Mouse (Mus musculus) embryo, embryonic 11.5 days (tissue): Measurements from ENCODE around the gene Fat1.
"Not testable (repeated sequence)": the region's sequence is repeated elsewhere in the genome, so short reads cannot be mapped to it uniquely, and the experiment has no call there.

ENCODE experiments used
- DNase-seq: peaks from one replicate; pipeline ENCODE4 v3.0.0-alpha.2; 2012; ENCODE audit warnings: low read depth, low spot score

Fat1 gene

DNA sequence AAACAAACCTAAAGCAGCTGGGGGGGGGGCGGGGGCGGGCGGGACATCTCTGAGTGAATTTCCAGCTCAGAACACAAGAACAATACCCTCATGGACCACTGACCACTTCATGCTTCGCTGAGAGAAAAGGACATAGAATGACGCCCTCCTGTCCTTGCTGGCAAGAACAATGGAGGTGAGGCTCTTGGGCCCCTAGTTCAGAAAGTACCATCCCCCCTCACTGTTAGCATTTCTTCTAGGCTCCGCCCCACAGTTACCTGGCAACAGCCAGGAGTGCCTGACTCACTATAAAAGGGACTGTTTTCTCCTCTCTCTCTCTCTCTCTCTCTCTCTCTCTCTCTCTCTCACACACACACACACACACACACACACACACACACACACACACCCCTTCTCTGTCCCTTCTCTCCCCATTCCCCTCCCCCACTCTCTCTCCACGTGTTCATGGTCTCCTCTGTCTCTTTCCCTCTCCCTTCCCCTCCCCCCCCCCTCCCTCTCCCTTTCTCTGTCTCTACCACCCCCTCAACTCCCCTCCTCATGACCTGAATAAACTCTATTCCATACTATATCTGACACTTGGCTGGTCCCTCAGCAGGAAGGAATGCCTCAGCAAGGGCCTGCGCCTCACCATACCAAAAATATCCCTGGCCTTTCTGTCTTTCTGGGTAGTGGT lies 129.1 kb downstream of the Fat1 start:
- no peak for DNase-seq

DNA sequence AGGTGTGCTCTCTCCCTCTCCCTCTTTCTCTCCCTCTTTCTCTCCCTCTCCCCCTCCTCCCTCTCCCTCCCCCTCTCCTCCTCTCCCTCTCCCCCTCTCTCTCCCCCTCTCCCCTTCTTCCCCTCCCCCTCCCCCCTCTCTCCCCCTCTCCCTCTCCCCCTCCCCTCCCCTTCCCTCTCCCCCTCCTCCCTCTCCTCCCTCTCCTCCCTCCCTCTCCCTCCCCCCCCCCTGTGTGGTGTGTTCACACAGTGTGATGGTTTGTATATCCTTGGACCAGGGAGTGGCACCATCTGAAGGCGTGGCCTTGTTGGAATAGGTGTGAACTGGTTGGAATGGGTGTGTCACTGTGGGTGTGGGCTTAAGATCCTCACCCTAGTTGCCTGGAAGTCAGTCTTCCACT lies 130.1 kb downstream of the Fat1 start:
- not testable (repeated sequence) for DNase-seq

DNA sequence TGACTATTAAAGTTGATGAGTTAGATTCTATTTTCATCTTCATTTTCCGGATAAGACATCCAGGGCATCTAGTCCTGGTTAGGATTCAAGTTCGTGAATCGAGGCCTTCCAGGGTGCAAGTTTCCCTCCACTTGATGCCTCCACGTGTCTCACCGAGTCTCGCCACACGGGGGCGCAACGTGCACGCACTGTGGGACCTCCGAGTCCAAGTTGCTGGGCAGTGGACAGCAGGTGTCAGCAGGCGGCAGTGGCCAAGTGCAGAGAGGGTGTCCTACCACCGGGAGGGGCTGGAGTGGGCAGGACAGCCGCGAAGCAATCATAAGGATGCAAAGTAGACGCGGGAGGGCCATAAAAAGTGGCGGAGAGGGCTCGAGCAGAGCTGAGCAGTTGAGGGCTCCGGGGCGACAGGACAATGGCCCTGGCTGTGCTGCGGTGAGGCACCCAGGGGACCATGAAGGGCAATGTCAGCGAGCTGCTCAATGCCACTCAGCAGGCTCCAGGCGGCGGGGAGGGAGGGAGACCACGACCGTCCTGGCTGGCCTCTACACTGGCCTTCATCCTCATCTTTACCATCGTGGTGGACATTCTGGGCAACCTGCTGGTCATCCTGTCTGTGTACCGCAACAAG lies 133.6 kb downstream of the Fat1 start, which contains the start of gene Mtnr1a:
Gene Mtnr1a (plus strand): TSS at position 379 of the 628 bp plus-strand sequence.
- peak; percentile 79 for DNase-seq

DNA sequence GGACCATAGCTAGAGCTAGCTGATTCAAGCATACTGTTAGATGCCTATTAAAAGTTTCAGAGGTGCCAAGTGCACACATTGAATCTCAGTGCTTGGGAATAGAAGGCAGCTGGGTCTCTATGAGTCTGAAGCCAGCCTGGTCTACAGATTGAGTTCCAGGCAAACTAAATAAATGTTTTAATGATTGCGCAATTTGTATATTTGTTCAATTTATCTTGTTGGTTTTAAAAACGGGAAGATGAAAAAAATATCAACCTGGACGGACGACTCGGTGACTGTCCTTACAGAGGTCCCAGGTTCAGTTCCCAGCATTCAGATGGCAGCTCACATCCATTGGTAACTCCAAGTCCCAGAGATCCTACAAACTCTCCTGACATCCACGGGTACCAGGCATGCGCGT lies 135.7 kb downstream of the Fat1 start:
- DNase-seq = no peak

DNA sequence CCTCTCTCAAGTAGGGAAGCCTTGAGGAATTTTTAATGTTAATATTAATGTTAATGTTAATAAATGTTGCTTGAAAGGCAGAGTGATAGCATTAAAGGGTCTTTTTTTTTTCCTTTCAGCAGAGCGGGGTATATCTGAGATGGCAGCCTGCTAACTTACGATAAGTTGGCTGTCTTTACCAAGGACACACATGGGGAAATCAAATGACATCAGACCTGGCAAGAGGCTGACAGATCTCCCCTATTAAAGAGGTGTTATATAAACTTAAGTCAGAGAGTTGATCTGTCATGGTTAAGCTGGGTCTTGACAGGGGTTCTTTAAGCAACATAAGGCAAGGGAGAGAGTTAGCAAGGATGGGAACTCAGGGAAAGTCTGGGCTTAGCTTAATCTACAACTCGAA lies 145.6 kb downstream of the Fat1 start:
- DNase-seq = no peak

DNA sequence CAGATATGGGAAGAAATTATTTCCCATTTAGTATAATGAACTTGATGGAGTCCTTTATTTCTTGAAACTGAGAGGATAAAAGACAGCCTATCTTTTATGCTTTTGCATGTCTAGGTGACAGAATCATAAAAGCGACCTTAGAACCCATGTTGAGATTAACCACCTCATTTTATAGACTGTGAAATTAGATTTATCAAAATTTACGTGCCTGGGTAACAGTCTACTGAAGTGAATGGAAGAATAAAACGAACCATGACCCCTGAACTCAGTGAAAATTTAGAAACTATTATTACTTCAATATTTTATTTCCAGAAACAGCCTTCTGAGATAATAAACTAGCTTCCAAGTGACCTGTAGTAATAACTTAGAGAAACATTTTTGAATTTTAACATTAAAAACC lies 158.4 kb downstream of the Fat1 start:
- DNase-seq = no peak
